Mouse (Mus musculus) layer of hippocampus, adult 9-10 months (tissue): ENCODE measurements at regions not wholly inside any gene's neighbourhood (a gene's known extent, or its start where the extent isn't known, plus 50 kb on each side); places are given as distances from the start of the nearest gene placed in this dataset.

ENCODE experiments used
- DNase-seq: peaks from one replicate; pipeline ENCODE4 v3.0.0; 2022; ENCODE audit warnings: low spot score

GRCm38 (mm10) chr5:77487837-77488827 is 80.3 kb upstream of the Igfbp7 start:
- no peak for DNase-seq

- no peak for DNase-seq
These were observed 75.3 kb upstream of the Igfbp7 start for GRCm38 (mm10) chr5:77483053-77483717.

GRCm38 (mm10) chr5:77481811-77482210 is 74.0 kb upstream of the Igfbp7 start:
- no peak for DNase-seq

GRCm38 (mm10) chr5:77477794-77478193 is 70.0 kb upstream of the Igfbp7 start:
- DNase-seq, result no peak

- DNase-seq, result no peak
These were observed 66.2 kb upstream of the Igfbp7 start for GRCm38 (mm10) chr5:77473896-77474486.

- DNase-seq, result no peak
These were observed 61.5 kb upstream of the Igfbp7 start for GRCm38 (mm10) chr5:77469236-77469766.

GRCm38 (mm10) chr5:77468467-77468866 is 60.6 kb upstream of the Igfbp7 start:
- peak; percentile 40 for DNase-seq

- peak; percentile 27 for DNase-seq
These were observed 57.2 kb upstream of the Igfbp7 start for GRCm38 (mm10) chr5:77464851-77465548.

- peak; percentile 97 for DNase-seq
These were observed 52.3 kb upstream of the Igfbp7 start for GRCm38 (mm10) chr5:77459896-77460717.
